Mouse (Mus musculus) stomach, embryonic 16.5 days (tissue): ENCODE measurements around the gene Odf2. TPM values are rescaled to one million over a fixed set of nuclear protein-coding genes. Genes with fewer than 3 reads are reported as not detected.

Experiments used
- ATAC-seq: fragments of 200-750 bp; cut with Nextera tagmentation; 2 replicates; pipeline ENCODE4 v1.8.0; 2017; ENCODE audit warnings: moderate number of reproducible peaks, moderate TSS enrichment; ENCODE audit not compliant: insufficient read depth, low FRiP score
- H3K27ac ChIP-seq: fragments of 300-500 bp; sonication (generic); 2 replicates; pipeline ENCODE4 v1.5.1; 2014; ENCODE audit warnings: low read length
- H3K27me3 ChIP-seq: fragments of 300-500 bp; sonication (generic); 2 replicates; pipeline ENCODE4 v1.6.1; 2014; ENCODE audit warnings: low read length, control low read depth, mixed read lengths; ENCODE audit not compliant: control insufficient read depth, insufficient read depth
- H3K36me3 ChIP-seq: fragments of 300-500 bp; sonication (generic); 2 replicates; pipeline ENCODE4 v1.6.1; 2014; ENCODE audit warnings: low read length; ENCODE audit not compliant: control insufficient read depth, insufficient read depth
- H3K4me1 ChIP-seq: fragments of 300-500 bp; sonication (generic); 2 replicates; pipeline ENCODE4 v1.6.1; 2014; ENCODE audit warnings: low read length, control low read depth, mixed read lengths; ENCODE audit not compliant: control insufficient read depth, insufficient read depth
- H3K4me2 ChIP-seq: fragments of 300-500 bp; sonication (generic); 2 replicates; pipeline ENCODE4 v1.6.1; 2014; ENCODE audit warnings: low read depth, low read length, mixed read lengths
- H3K4me3 ChIP-seq: fragments of 300-500 bp; sonication (generic); replicated peaks from 2 replicates; pipeline ENCODE4 v1.5.1; 2014; ENCODE audit warnings: mild to moderate bottlenecking, low read length
- H3K9ac ChIP-seq: fragments of 300-500 bp; sonication (generic); 2 replicates; pipeline ENCODE4 v1.6.1; 2014; ENCODE audit warnings: low read length
- H3K9me3 ChIP-seq: fragments of 300-500 bp; sonication (generic); replicated peaks from 2 replicates; pipeline ENCODE4 v1.6.1; 2016; ENCODE audit warnings: low read length, control low read depth; ENCODE audit not compliant: control insufficient read depth
- WGBS: fragments of 180-500 bp; shearing (Covaris S2); extraction: QIAGEN DNeasy Blood & Tissue Kit; methylation state at CpG from one replicate; pipeline ENCODE4 v1.1.7; 2014; 5-methylcytosine and 5-hydroxymethylcytosine counted together
- polyA plus RNA-seq: library from polyadenylated mRNA; unstranded; fragments of >200 nt; fragmentation: Nextera tagmentation; extraction: Ambion mirVana; gene quantifications from 2 replicates; pipeline ENCODE4 v1.2.1, GENCODE M21; 2015

Odf2 gene
- polyA plus RNA-seq, 1 experiment from 2014 or later: 50.9 TPM

DNA sequence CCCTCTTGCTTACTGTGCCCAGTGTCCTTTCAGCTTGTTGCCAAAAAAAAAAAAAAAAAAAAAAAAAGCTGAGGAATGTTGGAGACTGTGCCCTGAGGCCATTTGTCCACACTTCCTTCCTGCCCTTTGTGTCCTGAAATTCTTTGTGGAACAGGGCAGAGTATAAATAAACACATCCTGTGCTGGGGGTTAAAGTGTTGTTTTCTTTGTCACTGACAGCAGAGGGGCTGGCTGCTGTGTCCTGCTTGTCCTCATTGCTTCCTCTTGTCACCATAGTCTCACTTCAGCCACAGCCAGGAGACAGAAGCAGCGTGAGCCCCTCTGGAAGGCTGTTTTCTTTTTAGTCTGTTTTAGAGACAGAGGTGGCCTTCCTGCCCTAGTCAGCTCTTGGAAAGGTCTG lies 55.7 kb downstream of the Odf2 start:
- H3K27me3 ChIP-seq: no peaks in the 10 kb centered on the region
- H3K27ac ChIP-seq: peak overlapping the region; percentile 70
- H3K9ac ChIP-seq: no peak overlapping the region
- no peaks in the 10 kb centered on the region for H3K9me3 ChIP-seq
- no peaks in the 10 kb centered on the region for H3K4me1 ChIP-seq
- 0 out of 2 replicates have a peak, but pooled peaks cover 18% of the 10 kb centered on the region for H3K36me3 ChIP-seq
- H3K4me3 ChIP-seq: no peak overlapping the region
- no peak for ATAC-seq
- 14% methylated on average over 1 of the region's 1 CpGs for WGBS
- no peak overlapping the region for H3K4me2 ChIP-seq

DNA sequence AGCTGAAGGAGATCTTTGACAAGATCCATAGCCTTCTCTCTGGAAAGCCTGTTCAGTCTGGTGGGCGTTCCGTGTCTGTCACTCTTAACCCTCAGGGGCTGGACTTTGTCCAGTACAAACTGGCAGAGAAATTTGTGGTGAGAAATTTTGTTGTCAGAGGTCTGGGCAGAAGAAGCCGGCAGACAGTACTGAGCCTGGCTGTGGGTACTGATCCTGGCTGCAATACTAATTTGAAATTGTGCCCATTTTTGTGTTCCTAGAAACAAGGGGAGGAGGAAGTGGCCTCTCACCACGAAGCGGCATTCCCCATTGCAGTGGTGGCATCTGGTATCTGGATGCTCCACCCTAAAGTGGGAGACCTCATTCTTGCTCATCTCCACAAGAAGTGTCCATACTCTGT lies 59.9 kb downstream of the Odf2 start:
- Histone ChIP-seq H3K4me3 (no peak overlapping the region), H3K36me3 (0 out of 2 replicates have a peak, but pooled peaks cover 30% of the 10 kb centered on the region), H3K4me2 (no peak overlapping the region), H3K4me1 (no peaks in the 10 kb centered on the region), H3K27me3 (no peaks in the 10 kb centered on the region), H3K9ac (no peak overlapping the region), H3K27ac (no peak overlapping the region), H3K9me3 (no peaks in the 10 kb centered on the region)
- no peak for ATAC-seq
- 95% methylated on average over 5 of the region's 5 CpGs for WGBS

DNA sequence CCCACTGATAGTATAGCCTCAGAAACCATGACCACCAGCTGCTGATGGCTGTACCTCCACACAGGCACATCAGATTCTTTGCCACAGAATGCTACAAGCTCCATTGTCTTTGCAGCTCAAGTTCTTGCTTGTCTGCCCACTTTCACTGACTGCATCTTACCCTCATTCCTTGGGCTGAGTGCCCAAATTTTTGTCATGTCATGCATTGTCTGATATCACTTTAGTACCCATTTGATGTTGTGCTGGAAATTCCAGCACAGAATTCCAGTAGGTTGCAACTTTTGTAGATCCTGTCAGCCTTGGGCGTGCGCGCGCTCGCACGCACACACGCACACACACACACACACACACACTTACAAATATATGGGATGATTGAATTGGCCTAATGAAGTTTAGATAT lies 72.2 kb downstream of the Odf2 start:
- no peak overlapping the region for H3K9ac ChIP-seq
- H3K4me1 ChIP-seq: peaks cover 7% of the 10 kb centered on the region; the same call in 1 of the 2 replicates
- H3K9me3 ChIP-seq: no peaks in the 10 kb centered on the region
- peaks cover 4% of the 10 kb centered on the region; the same call in 1 of the 2 replicates for H3K36me3 ChIP-seq
- no peaks in the 10 kb centered on the region for H3K27me3 ChIP-seq
- ATAC-seq: no peak
- WGBS: 91% methylated on average over 7 of the region's 7 CpGs
- H3K4me2 ChIP-seq: no peak overlapping the region
- no peak overlapping the region for H3K27ac ChIP-seq
- H3K4me3 ChIP-seq: no peak overlapping the region

DNA sequence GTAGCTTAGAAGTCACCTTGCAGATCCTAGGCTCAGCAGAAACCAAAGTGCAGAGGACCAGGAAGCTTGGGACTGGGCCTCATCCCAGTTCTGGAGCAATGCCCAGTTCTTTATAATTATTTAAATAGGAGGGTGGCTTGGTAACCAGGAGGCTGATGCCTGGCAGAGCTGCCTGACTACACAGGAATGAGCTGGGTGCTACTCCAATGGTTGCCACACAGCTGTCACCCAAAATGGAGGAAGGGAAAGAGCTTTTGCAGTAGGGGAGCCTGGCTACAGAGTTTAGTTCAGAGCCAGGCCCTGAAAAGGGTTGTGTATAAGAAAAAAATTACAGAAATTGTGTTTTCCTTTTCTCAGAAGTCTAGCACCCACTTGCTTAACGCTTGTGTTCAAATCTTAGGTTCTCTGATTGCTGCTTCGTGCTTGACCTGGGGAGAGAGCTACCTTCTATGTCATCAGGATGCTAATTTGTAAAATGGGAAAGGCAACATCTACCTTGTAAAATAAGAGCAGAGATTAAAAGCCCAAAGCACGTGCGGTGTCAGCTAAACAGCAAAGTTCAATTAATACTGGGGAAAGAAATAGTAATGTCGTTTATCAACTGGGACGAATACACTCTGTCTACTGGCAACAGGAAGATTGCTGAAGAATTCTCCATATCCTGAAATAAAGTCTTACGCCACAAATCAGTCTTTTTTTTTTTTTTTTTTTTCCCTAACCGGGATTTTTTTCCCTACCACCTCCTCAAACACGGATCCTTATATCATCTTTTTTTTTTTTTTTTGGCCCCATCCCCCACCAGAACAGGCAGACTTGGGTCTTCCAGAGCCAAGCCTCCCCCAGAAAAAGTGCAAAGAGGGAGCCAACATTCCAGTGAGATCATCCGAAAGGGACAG lies 75.6 kb downstream of the Odf2 start:
- Histone ChIP-seq H3K9ac (peak overlapping the region; percentile 73), H3K36me3 (no peaks in the 10 kb centered on the region), H3K4me3 (peak overlapping the region; percentile 94), H3K27me3 (no peaks in the 10 kb centered on the region), H3K4me1 (peaks cover 24% of the 10 kb centered on the region), H3K27ac (peak overlapping the region; percentile 87), H3K4me2 (peak overlapping the region; percentile 50), H3K9me3 (no peaks in the 10 kb centered on the region)
- 12% methylated on average over 10 of the region's 10 CpGs for WGBS
- ATAC-seq: no peak; the same call in 1 of the 2 replicates

DNA sequence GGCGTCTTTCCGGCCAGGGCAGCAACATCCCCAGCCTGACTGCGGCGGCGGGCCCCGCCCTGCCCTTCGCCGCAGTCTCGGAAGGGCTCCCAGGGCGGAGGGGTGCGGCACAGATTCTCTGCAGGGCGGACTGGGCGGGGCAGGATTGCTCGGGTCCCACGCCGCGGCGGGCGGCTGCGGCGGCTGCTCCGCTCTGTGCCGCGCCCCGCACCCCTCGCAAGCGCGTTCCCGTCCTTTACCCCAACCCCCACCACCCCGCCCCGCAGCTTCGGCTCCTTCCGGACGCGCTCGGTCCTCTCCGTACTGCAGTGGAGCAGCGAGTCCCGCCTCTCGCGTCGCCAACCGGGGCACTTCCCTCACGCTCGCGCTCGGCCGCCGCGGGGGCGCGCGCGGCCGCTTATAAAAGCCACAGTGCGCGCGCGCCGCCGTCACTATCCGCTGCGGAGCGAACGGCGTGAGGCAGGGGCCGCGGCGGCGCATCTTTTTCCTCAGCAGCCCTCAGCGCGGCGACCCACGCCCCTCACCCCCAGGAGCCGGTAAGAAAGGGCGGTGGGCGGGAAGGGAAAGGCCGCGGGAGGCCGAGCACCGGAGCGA lies 76.3 kb downstream of the Odf2 start, which contains the start of gene Sptan1:
Gene Sptan1, plus strand, starts transcription at position 311 of the 594 bp plus-strand sequence.
- peaks cover 24% of the 10 kb centered on the region for H3K4me1 ChIP-seq
- peak within 1 kb of the TSS; percentile 99 for H3K9ac ChIP-seq
- no peaks in the 10 kb centered on the region for H3K36me3 ChIP-seq
- no peaks in the 10 kb centered on the region for H3K9me3 ChIP-seq
- peak within 1 kb of the TSS; percentile 50 for H3K4me2 ChIP-seq
- peak; percentile 99 for ATAC-seq
- H3K27ac ChIP-seq: peak within 1 kb of the TSS; percentile 87
- WGBS: under 1% methylated on average over 76 of the region's 82 CpGs
- H3K27me3 ChIP-seq: no peaks in the 10 kb centered on the region
- H3K4me3 ChIP-seq: peak within 1 kb of the TSS; percentile 94

DNA sequence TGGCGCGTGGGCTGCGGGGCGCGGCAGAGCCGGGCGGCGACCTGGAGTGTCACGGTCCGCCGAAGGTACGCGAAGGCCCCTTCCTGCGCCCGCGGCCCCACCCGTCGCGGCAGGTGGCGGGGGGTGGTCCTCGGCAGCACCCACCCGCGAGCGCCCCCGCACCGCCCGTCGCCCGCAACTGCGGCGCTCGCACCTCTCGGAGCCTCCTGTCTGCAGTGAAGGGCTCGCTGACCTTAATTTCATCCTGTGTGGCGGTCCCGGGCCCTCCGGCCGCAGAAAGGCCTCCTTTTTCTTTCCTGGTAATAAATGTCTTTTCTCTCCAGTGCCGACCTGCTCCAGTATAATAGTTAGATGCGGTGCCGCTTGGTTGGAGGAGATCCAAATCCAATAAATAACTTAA lies 76.9 kb downstream of the Odf2 start:
- ATAC-seq: no peak
- H3K4me1 ChIP-seq: peaks cover 24% of the 10 kb centered on the region
- WGBS: under 1% methylated on average over 41 of the region's 41 CpGs
- peak overlapping the region; percentile 87 for H3K27ac ChIP-seq
- H3K4me3 ChIP-seq: peak overlapping the region; percentile 94
- H3K36me3 ChIP-seq: no peaks in the 10 kb centered on the region
- peak overlapping the region; percentile 99 for H3K9ac ChIP-seq
- no peaks in the 10 kb centered on the region for H3K27me3 ChIP-seq
- H3K9me3 ChIP-seq: no peaks in the 10 kb centered on the region
- peak overlapping the region; percentile 50 for H3K4me2 ChIP-seq

DNA sequence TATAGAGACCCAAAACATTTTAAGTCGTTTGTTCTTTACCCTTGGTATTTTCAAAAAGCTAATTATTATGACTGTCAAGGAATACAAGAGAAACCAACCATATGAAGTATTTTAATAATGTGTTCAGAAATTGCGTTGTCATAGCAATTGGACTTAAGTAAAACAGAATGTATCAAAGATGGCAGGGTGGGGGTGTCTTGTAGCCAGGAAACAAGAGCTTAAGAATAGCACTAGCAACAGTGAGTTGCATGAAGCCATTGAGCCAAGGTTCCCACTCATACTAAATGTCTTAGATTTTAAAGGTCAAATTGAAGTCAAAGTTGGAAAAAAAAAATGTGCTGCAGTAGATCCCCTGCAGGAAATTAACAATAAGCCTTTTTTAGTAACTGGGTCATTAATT lies 77.8 kb downstream of the Odf2 start:
- no peak overlapping the region for H3K9ac ChIP-seq
- no peaks in the 10 kb centered on the region for H3K36me3 ChIP-seq
- H3K4me3 ChIP-seq: peak overlapping the region; percentile 94
- peaks cover 31% of the 10 kb centered on the region for H3K4me1 ChIP-seq
- no peak overlapping the region for H3K27ac ChIP-seq
- ATAC-seq: no peak
- peak overlapping the region; percentile 50 for H3K4me2 ChIP-seq
- no peaks in the 10 kb centered on the region for H3K27me3 ChIP-seq
- no peaks in the 10 kb centered on the region for H3K9me3 ChIP-seq
- 60% methylated on average over 2 of the region's 2 CpGs for WGBS

DNA sequence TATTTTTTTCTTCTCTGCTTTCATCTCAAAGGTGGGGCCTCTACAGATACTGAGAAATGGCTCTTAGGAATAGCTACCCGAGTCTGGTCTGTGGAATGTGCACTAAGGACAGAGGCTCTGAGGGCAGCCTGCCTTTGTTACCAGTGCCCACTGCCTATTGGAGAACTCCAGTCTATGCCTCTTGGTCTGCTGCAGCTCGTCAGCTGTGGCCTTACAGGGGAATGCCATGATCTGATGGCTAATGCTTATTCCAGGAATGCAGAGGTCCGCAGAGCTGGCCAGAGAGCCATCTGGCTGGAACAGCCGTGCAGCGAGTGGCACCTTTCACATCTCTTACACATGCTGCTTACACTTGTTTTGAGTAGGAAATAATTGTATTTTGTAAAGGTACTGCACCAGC lies 78.7 kb downstream of the Odf2 start:
- 56% methylated on average over 5 of the region's 5 CpGs for WGBS
- Histone ChIP-seq H3K9ac (0 out of 2 replicates have a peak overlapping the region, but pooled peaks have one; percentile 9), H3K27ac (no peak overlapping the region), H3K9me3 (no peaks in the 10 kb centered on the region), H3K4me3 (peak overlapping the region; percentile 10; the same call in 1 of the 2 replicates), H3K4me2 (peak overlapping the region; percentile 50), H3K27me3 (no peaks in the 10 kb centered on the region), H3K36me3 (no peaks in the 10 kb centered on the region), H3K4me1 (peaks cover 38% of the 10 kb centered on the region)
- ATAC-seq: no peak

DNA sequence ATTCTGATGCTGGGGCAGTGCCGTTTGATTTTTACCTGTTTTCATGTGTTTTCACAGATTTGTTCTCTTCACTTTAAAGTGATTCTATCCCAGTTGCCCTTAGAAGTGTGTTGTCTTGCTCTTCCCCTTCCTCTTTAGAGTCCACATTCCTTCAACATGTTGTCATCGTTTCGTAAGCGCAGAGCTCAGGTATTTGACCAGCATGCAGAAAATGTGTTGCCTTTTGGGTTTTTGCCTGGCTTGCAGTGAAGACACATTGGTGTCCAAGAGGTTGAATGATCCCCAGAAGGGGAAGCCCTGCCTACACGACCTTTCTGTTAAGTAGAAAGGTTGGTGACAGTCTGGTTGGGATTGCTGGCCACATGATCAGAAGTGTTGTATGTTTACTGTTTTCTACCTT lies 79.6 kb downstream of the Odf2 start:
- 50% methylated on average over 5 of the region's 5 CpGs for WGBS
- H3K4me3 ChIP-seq: no peak overlapping the region

More for the DNA sequence above, 79.6 kb downstream of the Odf2 start:
- Histone ChIP-seq H3K27ac (no peak overlapping the region), H3K4me1 (peaks cover 39% of the 10 kb centered on the region), H3K9me3 (no peaks in the 10 kb centered on the region), H3K36me3 (no peaks in the 10 kb centered on the region), H3K4me2 (no peak overlapping the region), H3K9ac (no peak overlapping the region), H3K27me3 (no peaks in the 10 kb centered on the region)
- ATAC-seq: no peak
